Mouse (Mus musculus): ENCODE measurements around the gene Ascc1. TPM values are rescaled to one million over a fixed set of nuclear protein-coding genes. Genes with fewer than 3 reads are reported as not detected.

The Ascc1 gene
- polyA plus RNA-seq, 1 experiment from 2014 or later: 35.8 TPM

- Histone ChIP-seq H3K4me3 (no peak overlapping the region), H3K27ac (no peak overlapping the region), H3K36me3 (0 out of 2 replicates have a peak, but pooled peaks cover 4% of the 10 kb centered on the region), H3K9me3 (no peaks in the 10 kb centered on the region), H3K27me3 (ENCODE audit: insufficient read depth, poor library complexity, severe bottlenecking) (no peaks in the 10 kb centered on the region), H3K4me1 (replicated peaks) (peaks cover 26% of the 10 kb centered on the region)
- 76% methylated on average over 8 of the region's 8 CpGs for WGBS
- no peak for DNase-seq (ENCODE audit: low spot score)
These were observed 29.0 kb downstream of the Ascc1 start for GRCm38 (mm10) chr10:60031562-60031961.

- DNase-seq (ENCODE audit: low spot score): no peak
- Histone ChIP-seq H3K9me3 (no peaks in the 10 kb centered on the region), H3K27me3 (ENCODE audit: insufficient read depth, poor library complexity, severe bottlenecking) (no peaks in the 10 kb centered on the region), H3K27ac (peak overlapping the region; percentile 64), H3K36me3 (0 out of 2 replicates have a peak, but pooled peaks cover 4% of the 10 kb centered on the region), H3K4me3 (no peak overlapping the region), H3K4me1 (replicated peaks) (peaks cover 23% of the 10 kb centered on the region)
- 66% methylated on average over 2 of the region's 2 CpGs for WGBS
These were observed 29.4 kb downstream of the Ascc1 start for GRCm38 (mm10) chr10:60031985-60032384.

GRCm38 (mm10) chr10:60032622-60033021 lies 30.0 kb downstream of the Ascc1 start:
- Histone ChIP-seq H3K36me3 (0 out of 2 replicates have a peak, but pooled peaks cover 4% of the 10 kb centered on the region), H3K27ac (peak overlapping the region; percentile 64; the same call in 1 of the 2 replicates), H3K27me3 (ENCODE audit: insufficient read depth, poor library complexity, severe bottlenecking) (no peaks in the 10 kb centered on the region), H3K4me3 (no peak overlapping the region), H3K9me3 (no peaks in the 10 kb centered on the region), H3K4me1 (replicated peaks) (peaks cover 20% of the 10 kb centered on the region)
- 70% methylated on average over 2 of the region's 2 CpGs for WGBS
- no peak for DNase-seq (ENCODE audit: low spot score)

GRCm38 (mm10) chr10:60033064-60033463 lies 30.5 kb downstream of the Ascc1 start:
- 0 out of 2 replicates have a peak, but pooled peaks cover 4% of the 10 kb centered on the region for H3K36me3 ChIP-seq
- no peak for DNase-seq (ENCODE audit: low spot score)
- H3K9me3 ChIP-seq: no peaks in the 10 kb centered on the region
- H3K27me3 ChIP-seq (ENCODE audit: insufficient read depth, poor library complexity, severe bottlenecking): no peaks in the 10 kb centered on the region
- 50% methylated on average over 5 of the region's 5 CpGs for WGBS
- H3K27ac ChIP-seq: no peak overlapping the region
- no peak overlapping the region for H3K4me3 ChIP-seq
- H3K4me1 ChIP-seq (replicated peaks): peaks cover 20% of the 10 kb centered on the region

GRCm38 (mm10) chr10:60034621-60035020 lies 32.0 kb downstream of the Ascc1 start:
- peaks cover 20% of the 10 kb centered on the region for H3K4me1 ChIP-seq (replicated peaks)
- H3K27ac ChIP-seq: no peak overlapping the region
- H3K36me3 ChIP-seq: no peaks in the 10 kb centered on the region
- no peak overlapping the region for H3K4me3 ChIP-seq
- H3K27me3 ChIP-seq (ENCODE audit: insufficient read depth, poor library complexity, severe bottlenecking): no peaks in the 10 kb centered on the region
- 87% methylated on average over 3 of the region's 3 CpGs for WGBS
- DNase-seq (ENCODE audit: low spot score): no peak
- H3K9me3 ChIP-seq: no peaks in the 10 kb centered on the region

- WGBS: 84% methylated on average over 4 of the region's 4 CpGs
- no peak overlapping the region for H3K27ac ChIP-seq
- no peaks in the 10 kb centered on the region for H3K9me3 ChIP-seq
- peaks cover 20% of the 10 kb centered on the region for H3K4me1 ChIP-seq (replicated peaks)
- H3K4me3 ChIP-seq: no peak overlapping the region
- no peak for DNase-seq (ENCODE audit: low spot score)
- no peaks in the 10 kb centered on the region for H3K27me3 ChIP-seq (ENCODE audit: insufficient read depth, poor library complexity, severe bottlenecking)
- no peaks in the 10 kb centered on the region for H3K36me3 ChIP-seq
These were observed 33.1 kb downstream of the Ascc1 start for GRCm38 (mm10) chr10:60035744-60036143.

- Histone ChIP-seq H3K27ac (no peak overlapping the region), H3K4me1 (replicated peaks) (no peaks in the 10 kb centered on the region), H3K9me3 (no peaks in the 10 kb centered on the region), H3K27me3 (ENCODE audit: insufficient read depth, poor library complexity, severe bottlenecking) (no peaks in the 10 kb centered on the region), H3K36me3 (no peaks in the 10 kb centered on the region), H3K4me3 (no peak overlapping the region)
- DNase-seq (ENCODE audit: low spot score): no peak
- 87% methylated on average over 8 of the region's 8 CpGs for WGBS
These were observed 39.8 kb downstream of the Ascc1 start for GRCm38 (mm10) chr10:60042350-60042922.

- no peak overlapping the region for H3K27ac ChIP-seq
- no peak overlapping the region for H3K4me3 ChIP-seq
- no peaks in the 10 kb centered on the region for H3K9me3 ChIP-seq
- H3K27me3 ChIP-seq (ENCODE audit: insufficient read depth, poor library complexity, severe bottlenecking): no peaks in the 10 kb centered on the region
- H3K4me1 ChIP-seq (replicated peaks): no peaks in the 10 kb centered on the region
- 72% methylated on average over 5 of the region's 5 CpGs for WGBS
- H3K36me3 ChIP-seq: peaks cover 20% of the 10 kb centered on the region
- DNase-seq (ENCODE audit: low spot score): no peak
These were observed 44.1 kb downstream of the Ascc1 start for GRCm38 (mm10) chr10:60046696-60047095.

GRCm38 (mm10) chr10:60050581-60050980 lies 48.0 kb downstream of the Ascc1 start:
- no peak overlapping the region for H3K27ac ChIP-seq
- H3K4me1 ChIP-seq (replicated peaks): no peaks in the 10 kb centered on the region
- whole genome bisulfite sequencing: 96% methylated on average over 10 of the region's 10 CpGs
- H3K9me3 ChIP-seq: no peaks in the 10 kb centered on the region
- H3K36me3 ChIP-seq: peaks cover 22% of the 10 kb centered on the region
- no peak overlapping the region for H3K4me3 ChIP-seq
- no peak for DNase-seq (ENCODE audit: low spot score)
- no peaks in the 10 kb centered on the region for H3K27me3 ChIP-seq (ENCODE audit: insufficient read depth, poor library complexity, severe bottlenecking)

- WGBS: 87% methylated on average over 4 of the region's 4 CpGs
These were observed 50.5 kb downstream of the Ascc1 start for GRCm38 (mm10) chr10:60053073-60053472.

GRCm38 (mm10) chr10:60062173-60062572 lies 59.6 kb downstream of the Ascc1 start:
- WGBS: 81% methylated on average over 5 of the region's 5 CpGs
- Histone ChIP-seq H3K9me3 (0 out of 2 replicates have a peak, but pooled peaks cover 8% of the 10 kb centered on the region), H3K4me3 (no peak overlapping the region), H3K4me1 (replicated peaks) (0 out of 2 replicates have a peak, but pooled peaks cover 4% of the 10 kb centered on the region), H3K27ac (no peak overlapping the region), H3K36me3 (peaks cover 5% of the 10 kb centered on the region; the same call in 1 of the 2 replicates), H3K27me3 (ENCODE audit: insufficient read depth, poor library complexity, severe bottlenecking) (no peaks in the 10 kb centered on the region)
- DNase-seq (ENCODE audit: low spot score): no peak

More at GRCm38 (mm10) chr10:60053073-60053472, 50.5 kb downstream of the Ascc1 start:
- DNase-seq (ENCODE audit: low spot score): no peak
- Histone ChIP-seq H3K9me3 (0 out of 2 replicates have a peak, but pooled peaks cover 8% of the 10 kb centered on the region), H3K27me3 (ENCODE audit: insufficient read depth, poor library complexity, severe bottlenecking) (no peaks in the 10 kb centered on the region), H3K4me3 (no peak overlapping the region), H3K36me3 (peaks cover 24% of the 10 kb centered on the region), H3K4me1 (replicated peaks) (no peaks in the 10 kb centered on the region), H3K27ac (no peak overlapping the region)

- no peak for DNase-seq (ENCODE audit: low spot score)
- H3K27me3 ChIP-seq (ENCODE audit: insufficient read depth, poor library complexity, severe bottlenecking): no peaks in the 10 kb centered on the region
- H3K9me3 ChIP-seq: 0 out of 2 replicates have a peak, but pooled peaks cover under 1% of the 10 kb centered on the region
- H3K4me3 ChIP-seq: no peak overlapping the region
- H3K27ac ChIP-seq: no peak overlapping the region
- 0 out of 2 replicates have a peak, but pooled peaks cover 4% of the 10 kb centered on the region for H3K4me1 ChIP-seq (replicated peaks)
- H3K36me3 ChIP-seq: peaks cover 3% of the 10 kb centered on the region; the same call in 1 of the 2 replicates
- WGBS: 44% methylated on average over 5 of the region's 5 CpGs
These were observed 60.3 kb downstream of the Ascc1 start for GRCm38 (mm10) chr10:60062931-60063330.

GRCm38 (mm10) chr10:60066524-60066923 lies 63.9 kb downstream of the Ascc1 start:
- H3K9me3 ChIP-seq: no peaks in the 10 kb centered on the region
- H3K27ac ChIP-seq: no peak overlapping the region
- no peaks in the 10 kb centered on the region for H3K27me3 ChIP-seq (ENCODE audit: insufficient read depth, poor library complexity, severe bottlenecking)
- DNase-seq (ENCODE audit: low spot score): peak; percentile 33
- H3K36me3 ChIP-seq: peaks cover 3% of the 10 kb centered on the region; the same call in 1 of the 2 replicates
- H3K4me1 ChIP-seq (replicated peaks): 0 out of 2 replicates have a peak, but pooled peaks cover 1% of the 10 kb centered on the region
- no peak overlapping the region for H3K4me3 ChIP-seq
- WGBS: 74% methylated on average over 3 of the region's 3 CpGs

Measured in hindbrain, embryonic 10.5 days (tissue).